Mouse (Mus musculus) lung, postnatal 4 days (tissue): ENCODE measurements around the gene 1700003E16Rik.

Experiments
- DNase-seq, 2 experiments: peaks; one replicate each; pipeline ENCODE4 v3.0.0; 2021

1700003E16Rik gene

DNA sequence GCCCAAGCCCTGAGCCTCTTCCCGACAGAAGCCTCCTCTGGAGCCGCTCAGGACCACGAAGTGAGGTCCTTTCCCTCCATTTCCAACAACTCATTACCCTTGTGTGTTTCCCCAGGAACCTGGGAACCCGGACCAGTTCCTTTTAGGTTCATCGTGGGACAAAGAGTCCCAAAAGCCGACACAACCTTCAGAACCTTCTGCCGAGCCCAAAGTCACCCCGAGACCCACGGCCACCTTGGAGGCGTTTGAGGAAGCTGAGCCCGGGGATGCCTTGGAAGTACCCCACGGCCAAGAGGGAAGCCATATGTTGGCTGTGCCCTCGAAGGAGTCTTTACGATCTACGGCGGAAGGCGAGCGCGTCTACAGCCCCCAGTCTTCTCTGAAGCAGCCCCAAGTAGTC is 5.2 kb downstream of the 1700003E16Rik start:
- DNase-seq: no peak

DNA sequence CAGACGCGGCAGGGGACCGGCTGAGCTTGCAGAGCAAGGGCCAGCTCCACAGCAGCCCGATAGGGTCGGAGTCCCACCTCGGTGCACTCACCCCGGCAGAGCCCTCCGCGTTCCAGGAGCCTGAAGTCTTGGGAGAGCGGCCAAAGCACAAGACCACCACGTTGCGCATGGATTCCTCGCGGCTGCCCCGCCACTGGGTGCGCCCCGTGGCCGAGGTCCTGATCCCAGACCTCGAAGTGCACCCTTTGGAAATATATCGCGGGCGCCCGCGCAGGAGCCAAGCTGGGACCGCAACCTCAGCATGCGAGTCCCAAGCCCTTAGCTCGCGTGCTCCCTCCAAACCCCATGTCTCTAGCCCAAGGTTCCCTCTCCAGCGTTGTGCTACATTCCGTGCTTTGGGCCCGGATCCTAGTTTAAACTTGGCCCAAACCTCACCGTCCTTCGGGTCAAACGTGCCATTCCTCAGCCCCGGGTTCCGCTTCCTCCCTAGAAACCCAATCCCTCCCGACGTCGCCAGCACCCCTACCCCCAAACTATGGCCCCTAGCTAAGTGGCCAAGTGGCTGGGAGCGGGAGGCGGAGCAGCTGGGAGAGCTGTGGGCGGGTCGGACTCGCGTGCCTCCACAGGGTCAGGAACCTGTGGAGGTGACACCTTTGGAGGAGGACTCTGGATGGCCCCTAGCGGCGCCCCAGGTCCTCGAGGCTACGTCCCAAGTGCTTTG is 5.9 kb downstream of the 1700003E16Rik start:
- peak; percentile 59 to 69 for DNase-seq

DNA sequence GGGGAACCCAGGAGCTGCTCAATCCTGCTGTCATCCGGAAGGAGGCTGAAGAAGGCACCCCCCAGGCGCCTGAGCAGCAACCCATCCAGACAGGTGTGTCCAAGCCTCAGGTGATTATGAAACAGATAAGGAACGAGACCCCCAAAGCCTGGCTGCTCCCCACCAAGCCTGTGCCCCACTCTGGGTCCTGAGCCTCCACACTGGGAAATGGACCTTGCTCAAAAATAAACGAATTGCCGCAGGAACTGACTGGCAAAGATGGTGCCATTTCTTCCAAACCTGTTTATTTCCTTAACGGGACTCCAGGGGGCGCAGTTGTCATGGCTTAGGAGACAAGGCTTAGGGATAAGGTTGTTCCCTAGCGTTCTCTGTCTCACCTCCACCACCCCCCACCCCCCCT is 6.5 kb downstream of the 1700003E16Rik start:
- peak in 1 of 2 experiments; percentile 70 for DNase-seq

DNA sequence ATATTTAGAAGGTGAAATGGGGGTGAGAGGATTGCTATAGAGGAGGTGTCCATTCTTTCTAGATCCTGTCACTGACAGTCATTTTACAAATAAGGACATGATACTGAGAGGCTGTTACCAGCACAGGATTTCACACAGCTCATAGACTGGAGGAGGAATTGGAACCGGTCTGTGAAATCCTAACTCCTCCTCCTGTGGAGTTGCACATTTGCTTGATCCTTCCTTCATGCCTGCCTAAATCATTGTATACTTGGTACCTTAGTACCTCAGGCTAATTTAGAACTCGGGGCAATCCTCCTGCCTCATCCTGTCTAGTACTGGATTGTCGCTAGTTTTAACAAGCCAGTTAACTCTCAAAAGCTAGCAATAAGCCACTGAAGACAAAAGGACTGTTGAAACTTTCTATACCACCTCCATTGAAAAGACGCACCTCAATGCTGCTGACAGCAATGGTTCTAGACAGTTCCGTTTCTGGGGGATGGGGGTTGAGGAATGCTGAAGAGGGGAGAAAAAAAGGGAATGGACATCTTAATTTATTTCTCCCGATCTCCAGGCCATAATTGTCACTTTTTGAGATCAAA is 8.9 kb downstream of the 1700003E16Rik start:
- DNase-seq: no peak

DNA sequence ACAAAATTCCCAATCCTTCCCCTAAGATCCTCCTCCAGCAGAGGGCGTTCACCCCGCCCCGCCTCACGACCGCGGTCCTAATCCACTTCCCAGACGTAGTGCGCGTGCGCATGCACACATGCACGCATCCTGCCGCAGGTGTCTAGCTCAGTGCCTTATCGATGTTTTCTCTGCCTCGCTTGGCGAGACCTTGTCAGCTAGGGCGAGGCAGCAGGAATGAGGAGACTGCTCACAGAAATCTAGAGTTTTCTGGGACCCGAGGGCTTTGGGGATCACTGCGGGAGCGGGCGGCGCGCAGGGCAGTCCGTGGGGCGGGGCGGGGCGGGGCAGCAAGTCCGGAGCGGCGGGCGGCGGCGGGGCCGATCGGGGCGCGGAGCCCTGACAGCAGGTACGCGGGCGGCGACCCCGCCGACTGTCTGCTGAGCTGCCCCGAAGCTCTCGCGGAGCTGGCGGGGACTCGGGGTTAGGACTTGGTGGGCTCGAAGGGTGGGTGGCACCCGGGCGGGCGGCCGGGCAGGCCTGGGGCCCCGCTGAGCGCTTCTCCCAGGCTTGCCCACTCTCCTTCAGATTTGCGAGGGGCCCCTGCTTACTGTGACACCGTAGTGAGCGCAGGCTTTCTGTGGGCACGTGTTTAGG is 9.5 kb downstream of the 1700003E16Rik start, which contains the start of gene Dctn1:
Dctn1 (plus strand) TSS at position 314 of the 636 bp plus-strand sequence.
- DNase-seq: peak; percentile 95

DNA sequence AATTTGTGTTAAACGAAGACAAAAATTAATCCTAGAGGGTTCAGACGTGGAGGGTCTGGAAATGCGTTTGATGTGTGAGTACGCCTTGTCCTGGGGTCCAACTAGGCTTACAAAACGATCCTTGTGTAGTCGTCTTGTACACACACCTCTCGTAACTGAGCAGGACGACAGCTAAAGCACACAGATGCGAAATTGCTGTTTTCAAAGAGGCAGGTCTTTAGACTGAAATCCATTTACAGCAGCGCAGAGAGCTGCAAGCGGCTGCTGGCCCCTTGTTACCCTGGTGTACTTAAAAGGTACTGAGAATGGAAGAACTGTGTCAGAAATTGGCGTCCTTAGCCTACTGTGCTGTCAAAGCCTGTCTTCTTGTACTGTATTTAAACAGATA is 10.0 kb downstream of the 1700003E16Rik start:
- no peak for DNase-seq

DNA sequence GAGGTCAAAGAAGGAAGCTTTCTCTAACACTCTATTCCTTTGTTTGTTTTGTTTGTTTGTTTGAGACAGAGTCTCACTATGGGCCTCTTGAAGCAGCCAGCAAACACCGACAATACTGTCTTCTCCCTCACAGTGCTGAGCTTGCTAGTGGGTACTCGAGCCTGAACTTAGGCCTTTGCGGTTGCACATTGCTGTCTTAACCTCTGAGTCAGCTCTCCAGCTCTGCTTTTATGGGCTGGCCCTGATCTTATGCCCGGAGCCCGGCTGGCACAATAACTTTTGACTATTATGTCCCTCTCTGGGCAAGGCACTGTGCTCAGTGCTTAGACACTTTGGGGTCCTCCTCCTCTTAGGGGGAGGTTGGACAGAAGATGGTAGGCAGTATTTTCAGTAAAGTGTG is 13.7 kb downstream of the 1700003E16Rik start:
- DNase-seq: no peak

DNA sequence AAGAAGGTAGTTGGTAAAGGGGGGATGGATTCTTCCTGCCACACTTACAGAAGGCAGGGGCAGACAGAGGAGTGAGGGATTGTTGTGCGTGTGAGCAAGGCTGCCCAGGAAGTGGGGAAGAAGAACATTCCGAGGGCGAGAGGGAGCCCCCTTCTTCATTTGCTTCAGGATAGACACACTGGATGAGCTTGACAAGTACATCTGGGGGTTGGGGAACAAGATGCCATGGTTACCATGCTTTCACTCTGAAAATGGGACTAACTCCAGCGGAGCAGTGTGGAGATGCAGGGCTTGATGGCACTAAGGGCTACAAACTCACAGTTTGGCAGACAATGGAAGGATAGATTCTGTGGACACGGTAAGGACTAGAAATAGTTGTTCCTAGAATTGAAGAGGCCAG is 14.9 kb downstream of the 1700003E16Rik start:
- DNase-seq: no peak

DNA sequence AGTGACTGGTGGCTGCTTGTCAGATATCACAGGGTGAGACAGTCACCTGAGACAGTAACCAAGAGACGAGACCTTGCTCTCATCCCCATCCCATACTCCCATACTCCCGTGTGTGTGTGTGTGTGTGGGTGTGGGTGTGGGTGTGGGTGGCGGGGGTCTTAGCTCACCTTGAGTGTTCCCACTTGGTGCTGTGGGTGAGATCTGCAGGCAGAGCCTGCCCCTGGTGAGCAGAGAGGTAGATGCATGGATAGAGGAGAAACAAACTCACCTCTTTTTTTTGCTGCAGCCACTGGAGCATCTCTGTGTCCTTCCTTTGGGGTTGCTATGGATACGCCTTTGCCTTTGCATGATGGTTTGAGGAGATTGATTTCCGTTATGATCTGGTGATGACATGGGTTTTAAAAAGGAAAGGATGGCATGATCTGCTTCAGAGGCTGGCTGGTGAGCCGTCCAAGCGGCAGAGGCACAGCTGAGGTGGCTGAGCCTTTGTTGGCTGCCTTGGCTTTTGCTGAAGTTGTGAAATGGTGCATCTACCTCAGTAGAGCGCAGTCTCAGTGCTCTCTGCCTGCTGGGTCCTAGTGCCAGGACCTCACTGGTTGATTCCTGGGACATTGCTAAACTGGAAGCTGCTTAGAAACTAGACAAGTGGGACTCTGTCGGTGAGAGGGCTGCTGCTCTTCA is 16.2 kb downstream of the 1700003E16Rik start:
- DNase-seq: no peak

DNA sequence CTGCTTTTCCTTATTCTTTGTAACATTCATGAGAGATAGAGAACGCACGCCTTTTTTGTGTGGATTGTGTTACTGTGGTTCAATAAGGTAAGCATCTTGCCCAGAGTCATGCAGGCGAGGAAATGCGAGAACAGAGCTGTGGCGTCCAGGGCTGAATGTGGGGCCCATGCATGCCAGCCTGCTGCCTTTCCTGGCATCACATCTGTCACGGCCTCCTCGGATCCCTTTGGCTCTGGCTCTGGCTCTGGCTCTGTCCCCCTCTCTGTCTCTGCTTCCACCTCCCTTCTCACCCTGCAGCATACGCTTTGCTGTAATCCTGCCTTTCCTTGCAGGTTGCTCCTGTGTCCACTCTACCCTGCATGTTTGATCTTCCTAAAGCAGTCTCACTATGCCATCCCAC is 19.8 kb downstream of the 1700003E16Rik start:
- DNase-seq: no peak

DNA sequence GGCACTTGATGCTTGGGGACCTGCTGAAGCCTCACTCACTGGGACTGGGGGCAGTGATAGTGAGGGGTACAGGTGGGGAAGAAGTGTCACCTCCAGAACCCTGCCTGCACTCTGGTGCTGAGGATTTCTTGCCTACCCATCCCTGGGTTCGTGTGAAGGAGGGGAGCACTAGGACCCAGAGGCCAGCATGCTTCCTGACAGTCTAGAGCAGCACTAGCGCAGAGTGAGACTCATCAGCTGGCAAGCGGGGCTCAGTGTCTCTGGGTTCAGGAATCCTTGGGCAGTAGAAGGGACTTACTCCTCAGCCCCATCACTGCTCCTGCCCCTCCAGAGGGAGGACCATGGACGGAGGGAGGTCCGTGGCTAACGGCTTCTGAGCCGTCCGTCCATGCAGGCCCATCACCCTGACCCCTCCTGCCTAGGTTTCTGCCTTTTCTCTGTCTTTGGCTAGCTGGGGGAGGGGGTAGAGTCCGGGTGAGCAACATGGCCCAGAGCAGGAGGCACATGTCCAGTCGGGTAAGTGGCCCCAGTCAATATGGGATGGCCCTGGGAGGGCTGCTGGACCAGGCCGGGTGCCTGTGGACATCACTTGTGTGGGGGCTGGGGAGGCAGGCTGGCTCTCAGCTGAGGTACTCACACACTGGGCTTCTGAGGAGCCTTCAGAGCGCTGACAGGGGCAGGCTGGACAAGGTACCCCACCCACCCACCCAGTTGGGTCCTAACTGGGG is 23.4 kb downstream of the 1700003E16Rik start:
- DNase-seq: no peak

DNA sequence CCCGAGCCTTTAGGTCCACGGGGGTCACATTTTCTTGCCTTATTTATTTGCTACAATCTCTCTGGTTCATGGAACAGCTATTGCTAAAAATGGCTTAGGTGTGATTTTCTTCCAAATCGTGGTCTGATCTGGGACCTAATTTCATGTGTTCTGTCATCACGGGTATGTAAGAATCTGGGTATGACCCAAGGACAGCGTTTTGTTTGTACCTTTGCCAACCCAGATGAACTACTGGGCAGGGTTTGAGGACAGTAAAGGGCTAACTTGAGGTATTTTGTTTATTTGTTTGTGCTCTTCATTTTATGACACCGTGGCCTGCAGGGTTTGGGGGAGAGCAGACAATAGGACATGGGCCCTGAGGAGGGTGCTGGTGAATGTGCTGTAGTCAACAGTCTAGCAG is 24.4 kb downstream of the 1700003E16Rik start:
- DNase-seq: no peak

DNA sequence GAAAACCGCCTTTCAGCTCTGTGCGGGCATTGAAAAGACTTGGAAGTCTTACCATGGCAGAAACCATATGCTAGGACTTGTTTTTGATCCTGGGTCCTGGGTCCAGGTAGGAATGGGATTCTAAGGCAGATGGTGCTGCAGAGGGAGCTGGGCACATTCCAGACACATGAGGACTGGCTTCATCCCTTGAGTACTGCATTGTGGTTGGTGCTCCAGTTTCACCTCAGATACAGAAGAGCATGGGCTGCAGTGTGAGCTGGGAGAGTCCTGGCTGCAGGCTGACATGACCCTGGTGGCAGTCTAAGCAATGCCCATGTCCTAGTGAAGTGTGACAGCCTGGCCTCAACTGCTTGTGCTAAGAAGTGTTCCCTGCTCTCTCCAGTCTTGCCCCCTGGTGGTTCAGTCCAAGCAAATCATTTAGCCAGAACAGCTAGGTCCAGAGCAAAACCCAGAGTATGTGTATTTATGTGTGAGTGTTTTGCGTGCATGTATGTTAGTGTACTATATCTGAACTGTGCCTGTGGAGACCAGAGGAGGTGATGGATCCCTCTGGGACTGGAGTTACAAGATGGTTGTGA is 28.7 kb downstream of the 1700003E16Rik start:
- DNase-seq: peak in 1 of 2 experiments; percentile 23

DNA sequence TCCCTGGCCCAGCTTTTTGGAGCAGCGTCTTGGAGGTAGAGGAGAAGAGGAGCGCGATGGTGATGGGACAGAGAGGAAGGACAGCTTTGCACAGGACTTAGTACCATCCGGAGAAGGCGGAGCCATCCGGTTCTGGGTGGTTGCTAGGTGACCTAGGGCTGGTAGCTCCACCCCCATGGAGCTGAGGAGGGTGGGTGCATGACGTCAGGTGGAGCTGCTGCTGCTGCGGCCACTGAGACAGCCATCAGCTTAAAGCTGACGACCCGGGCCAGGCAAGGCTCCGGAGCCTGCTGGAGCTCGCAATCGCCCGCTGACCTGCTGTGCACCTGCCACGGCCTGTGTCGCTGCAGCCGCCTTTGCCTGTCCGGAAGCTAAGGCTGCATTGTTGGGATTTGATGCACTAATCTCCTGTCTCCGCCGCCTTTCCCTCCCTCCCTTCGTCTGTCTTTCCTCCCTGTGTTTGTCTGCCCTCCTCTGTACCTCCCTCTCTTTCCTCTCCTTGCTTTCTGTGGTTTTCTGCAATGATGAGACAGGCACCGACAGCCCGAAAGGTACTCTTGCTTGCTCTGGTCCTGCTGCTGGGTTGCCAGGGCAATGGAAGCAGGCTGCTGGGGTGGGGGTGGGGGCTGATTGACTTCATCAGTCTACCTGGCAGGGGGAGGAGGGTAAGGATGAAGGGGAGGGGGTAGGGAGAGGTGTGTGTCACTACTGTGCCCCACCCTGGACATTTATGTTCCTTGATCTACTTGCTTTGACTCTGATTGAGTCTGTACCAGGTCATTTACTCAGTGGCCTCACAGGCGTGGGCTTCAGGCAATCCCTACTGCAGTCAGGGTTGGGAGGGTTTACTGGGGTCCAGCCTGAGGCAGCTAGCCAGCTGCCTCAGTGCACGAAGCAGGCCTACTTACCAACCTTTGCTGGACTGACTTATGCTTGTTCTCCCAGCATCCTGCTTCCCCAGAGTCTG is 30.0 kb downstream of the 1700003E16Rik start:
- DNase-seq: peak; percentile 61 to 66

DNA sequence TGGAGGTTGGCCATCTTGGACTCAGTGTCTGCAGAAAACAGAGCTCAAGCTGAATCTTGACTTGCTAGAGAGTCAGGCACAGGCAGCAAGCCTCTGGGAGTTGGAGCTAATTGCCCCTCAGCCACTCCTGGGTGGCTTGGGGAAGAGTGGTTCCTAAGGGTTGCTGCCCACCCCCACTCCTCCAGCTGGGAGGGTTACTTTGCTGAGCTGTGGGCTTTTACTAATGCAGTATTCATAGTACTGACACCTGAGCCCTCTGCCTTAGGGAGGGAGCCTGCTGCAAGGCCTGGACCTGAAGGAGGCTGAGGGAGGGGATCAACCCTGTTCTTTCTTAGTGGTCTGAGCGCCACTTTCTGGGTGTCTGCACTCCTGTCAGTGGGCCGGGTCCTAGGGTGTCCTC is 30.7 kb downstream of the 1700003E16Rik start:
- no peak for DNase-seq

DNA sequence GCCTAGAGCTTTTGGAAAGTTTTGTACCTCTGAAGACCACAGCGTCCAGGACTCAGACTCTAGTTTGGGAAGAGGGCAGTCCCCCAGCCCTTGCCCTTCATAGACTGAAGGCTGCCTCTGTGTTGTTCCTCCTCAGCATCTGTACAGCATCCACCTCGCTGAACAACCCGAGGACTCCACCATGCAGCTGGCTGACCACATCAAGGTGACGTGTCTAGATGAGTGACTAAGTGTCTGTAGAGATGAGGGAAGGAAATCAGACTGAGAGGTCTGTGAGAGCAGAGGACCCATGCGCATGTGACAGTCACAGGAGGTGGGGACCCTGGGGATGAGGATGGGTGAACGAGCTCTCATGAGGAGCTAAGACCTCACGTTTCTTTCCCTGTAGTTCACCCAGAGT is 37.4 kb downstream of the 1700003E16Rik start:
- DNase-seq: no peak

DNA sequence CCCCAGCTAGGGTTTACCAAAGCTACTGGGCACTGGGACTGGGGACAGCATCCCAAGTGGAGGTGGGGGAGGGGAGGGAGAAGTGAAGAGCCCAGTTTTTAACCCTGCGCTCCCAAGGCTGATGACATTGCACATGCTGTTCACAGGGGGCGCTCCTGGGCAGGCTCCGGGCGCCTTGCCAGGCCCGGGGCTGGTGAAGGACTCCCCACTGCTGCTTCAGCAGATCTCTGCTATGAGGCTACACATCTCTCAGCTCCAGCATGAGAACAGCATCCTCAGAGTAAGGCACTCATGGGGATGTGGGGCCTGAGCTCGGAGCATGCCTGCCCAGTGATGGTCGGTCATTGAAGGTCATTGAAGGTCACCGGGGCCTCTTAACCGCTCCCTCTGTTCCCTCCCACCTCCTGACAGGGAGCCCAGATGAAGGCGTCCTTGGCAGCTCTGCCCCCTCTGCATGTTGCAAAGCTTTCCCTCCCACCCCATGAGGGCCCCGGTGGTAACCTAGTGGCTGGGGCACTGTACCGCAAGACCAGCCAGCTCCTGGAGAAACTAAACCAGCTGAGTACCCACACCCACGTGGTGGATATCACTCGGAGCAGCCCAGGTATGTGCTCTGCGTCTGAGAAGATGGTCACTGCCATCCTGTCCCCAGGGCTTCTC is 41.3 kb downstream of the 1700003E16Rik start:
- peak; percentile 63 to 67 for DNase-seq

DNA sequence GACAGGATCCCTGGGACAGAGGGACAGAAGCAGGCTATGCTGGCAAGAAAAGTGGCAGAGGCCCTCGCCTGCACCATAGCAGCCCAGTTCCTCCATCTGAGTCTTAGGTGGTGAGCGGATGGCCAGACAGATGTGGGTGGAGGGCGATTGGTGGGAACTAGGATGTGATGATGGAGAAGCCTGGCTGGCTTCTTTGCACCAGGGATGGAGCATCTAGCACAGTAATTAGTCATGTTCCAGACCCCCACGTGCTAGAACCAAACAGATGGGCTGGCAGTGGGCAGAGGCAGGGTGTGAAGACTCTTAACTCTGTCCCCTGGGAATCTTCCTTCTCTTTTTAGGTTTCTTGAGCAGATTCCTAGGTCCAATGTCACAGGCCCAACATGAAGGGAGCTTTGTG is 47.1 kb downstream of the 1700003E16Rik start:
- no peak for DNase-seq

DNA sequence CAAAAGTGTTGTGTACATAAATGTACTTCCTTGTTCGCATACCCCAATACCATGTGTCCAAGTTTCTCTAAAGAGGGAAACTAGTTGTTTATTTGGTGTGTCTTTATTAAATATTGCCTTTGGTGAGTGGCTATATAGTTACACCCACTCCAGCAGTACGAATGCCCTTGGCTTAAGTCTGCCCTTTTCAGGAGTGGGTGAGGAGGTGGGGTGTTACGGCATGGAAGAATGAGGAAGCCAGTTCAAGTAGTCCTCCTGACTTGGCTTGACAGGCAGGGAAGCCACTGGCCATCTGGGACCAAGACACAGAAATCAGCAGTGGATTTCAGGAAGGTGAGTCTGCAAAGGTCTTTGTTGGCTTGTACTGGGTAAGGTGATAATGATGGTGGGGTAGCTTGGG is 49.6 kb downstream of the 1700003E16Rik start:
- DNase-seq: no peak

DNA sequence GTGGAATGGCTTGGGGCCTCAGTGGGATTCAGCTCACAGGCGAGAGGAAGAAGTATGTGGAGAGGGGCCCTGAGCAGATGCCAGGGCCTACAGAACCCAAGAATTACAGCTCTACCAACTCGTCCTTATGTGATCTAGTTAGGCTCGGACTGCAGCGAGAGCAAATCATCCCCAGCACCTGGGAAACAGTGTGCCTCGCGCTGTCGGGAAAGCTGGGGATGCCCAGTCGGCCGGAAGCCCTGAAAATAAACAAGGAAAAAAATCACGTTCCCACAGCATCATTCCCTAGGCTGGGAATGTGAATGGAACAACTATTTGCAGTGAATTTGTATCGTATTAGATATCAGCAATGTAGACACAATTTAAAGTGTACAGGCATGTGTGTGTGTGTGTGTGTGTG is 50.1 kb downstream of the 1700003E16Rik start:
- peak; percentile 39 to 75 for DNase-seq
